In genomic region chr6:82666480-82666879, GRCm38 (mm10) we compare ENCODE assay signal across 32 mouse cellular contexts.
"Had no signal": no experiment of that assay in that cellular context is flagged by ENCODE, and none has a peak within 500 bp of the region (broad histone marks: within the 10 kb centered on the region; RNA-seq: fewer than 3 reads in every experiment).

No protein-coding gene starts in this region.

- H3K4me3 ChIP-seq: limb, embryonic 10.5 days; limb, embryonic 12.5 days; limb, embryonic 13.5 days; limb, embryonic 15.5 days; liver, embryonic 12.5 days; liver, embryonic 13.5 days; liver, embryonic 15.5 days; lung, embryonic 15.5 days; megakaryocyte, embryonic 14.5 days; midbrain, embryonic 10.5 days; midbrain, embryonic 12.5 days; midbrain, embryonic 13.5 days; midbrain, embryonic 15.5 days; myocyte; neural tube, embryonic 12.5 days had no signal

- H3K4me2 ChIP-seq: limb, embryonic 12.5 days; limb, embryonic 13.5 days; limb, embryonic 15.5 days; liver, embryonic 11.5 days; liver, embryonic 12.5 days; liver, embryonic 13.5 days; liver, embryonic 15.5 days; lung, embryonic 14.5 days; lung, embryonic 15.5 days; midbrain, embryonic 11.5 days; midbrain, embryonic 12.5 days; midbrain, embryonic 13.5 days; midbrain, embryonic 15.5 days; neural tube, embryonic 12.5 days had no signal

- H3K27ac ChIP-seq: limb, embryonic 10.5 days; limb, embryonic 12.5 days; limb, embryonic 13.5 days; limb, embryonic 15.5 days; liver, embryonic 12.5 days; liver, embryonic 13.5 days; liver, embryonic 14.5 days; liver, embryonic 15.5 days; lung, embryonic 15.5 days; macrophage; midbrain, embryonic 10.5 days; midbrain, embryonic 12.5 days; midbrain, embryonic 13.5 days; midbrain, embryonic 15.5 days; neural tube, embryonic 12.5 days had no signal

- H3K9me3 ChIP-seq: limb, embryonic 10.5 days; limb, embryonic 15.5 days; liver, embryonic 13.5 days; liver, embryonic 15.5 days; lung, embryonic 15.5 days; midbrain, embryonic 10.5 days; midbrain, embryonic 12.5 days; midbrain, embryonic 13.5 days; midbrain, embryonic 15.5 days; neural tube, embryonic 12.5 days had no signal

- H3K9ac ChIP-seq: limb, embryonic 12.5 days; limb, embryonic 13.5 days; limb, embryonic 15.5 days; liver, embryonic 12.5 days; liver, embryonic 13.5 days; liver, embryonic 14.5 days; liver, embryonic 15.5 days; liver, postnatal 0 days; lung, embryonic 14.5 days; lung, embryonic 15.5 days; midbrain, embryonic 12.5 days; midbrain, embryonic 13.5 days; midbrain, embryonic 15.5 days; neural tube, embryonic 12.5 days had no signal

- H3K4me1 ChIP-seq: limb, embryonic 10.5 days; limb, embryonic 12.5 days; limb, embryonic 13.5 days; limb, embryonic 15.5 days; liver, embryonic 12.5 days; liver, embryonic 13.5 days; liver, embryonic 15.5 days; lung, embryonic 15.5 days; midbrain, embryonic 10.5 days; midbrain, embryonic 12.5 days; midbrain, embryonic 13.5 days; midbrain, embryonic 15.5 days; neural tube, embryonic 12.5 days had no signal

- ATAC-seq: liver, embryonic 12.5 days; liver, postnatal 0 days; lung, postnatal 0 days; midbrain, embryonic 13.5 days; midbrain, embryonic 15.5 days; midbrain, embryonic 16.5 days had no signal

- DNase-seq: left cerebral cortex, postnatal 4 days; liver; liver, embryonic 13.5 days; liver, postnatal 0 days; lung, adult 18-20 months; lung, adult 2 months; lung, embryonic 14.5 days; lung, postnatal 10 days; lung, postnatal 14 days; lung, postnatal 36 days; lung, postnatal 4 days; midbrain, embryonic 14.5 days had no signal

- H3K27me3 ChIP-seq: limb, embryonic 12.5 days; limb, embryonic 13.5 days; limb, embryonic 15.5 days; liver, embryonic 12.5 days; liver, embryonic 13.5 days; liver, embryonic 15.5 days; lung, embryonic 15.5 days; megakaryocyte, embryonic 14.5 days; midbrain, embryonic 12.5 days; midbrain, embryonic 13.5 days; midbrain, embryonic 15.5 days; neural tube, embryonic 12.5 days had no signal

- H3K36me3 ChIP-seq: limb, embryonic 10.5 days; limb, embryonic 12.5 days; limb, embryonic 13.5 days; limb, embryonic 15.5 days; liver, embryonic 12.5 days; liver, embryonic 13.5 days; liver, embryonic 15.5 days; lung, embryonic 15.5 days; midbrain, embryonic 10.5 days; midbrain, embryonic 12.5 days; midbrain, embryonic 13.5 days; midbrain, embryonic 15.5 days; neural tube, embryonic 12.5 days had no signal
